Mouse (Mus musculus) kidney, postnatal 4 days (tissue): ENCODE measurements around the gene Fap.

ENCODE experiments used
- DNase-seq, 2 experiments: peaks; one replicate each; pipeline ENCODE4 v3.0.0; 2021; ENCODE audit warnings: mixed read lengths in 2 of 2

The Fap gene

DNA sequence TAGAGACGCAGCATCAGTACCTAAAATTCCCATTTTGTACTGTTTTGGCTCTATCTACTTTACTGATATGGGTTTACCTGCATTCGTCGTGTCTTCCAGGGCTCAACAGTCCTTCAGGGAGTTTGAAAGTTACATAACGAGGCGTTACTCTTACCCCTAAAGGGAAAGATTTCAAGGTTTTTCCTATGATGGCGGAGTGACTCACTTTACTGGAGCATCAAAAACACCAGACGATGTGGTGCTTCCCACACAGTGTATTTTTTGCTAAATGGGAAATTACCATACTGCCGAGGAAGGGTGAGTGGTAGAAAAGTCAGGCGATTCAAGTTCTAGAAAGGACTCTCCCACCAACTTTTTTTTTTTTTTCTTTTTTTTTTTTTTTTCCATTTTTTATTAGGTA, 47.5 kb downstream of the Fap start:
- DNase-seq, result no peak

- no peak for DNase-seq
Measured at GRCm38 (mm10) chr2:62517790-62518189, 56.1 kb downstream of the Fap start.

- no peak for DNase-seq
Measured at GRCm38 (mm10) chr2:62514477-62514876, 59.4 kb downstream of the Fap start.

GRCm38 (mm10) chr2:62513477-62513876, 60.4 kb downstream of the Fap start:
- DNase-seq, result no peak

GRCm38 (mm10) chr2:62507130-62507529, 66.7 kb downstream of the Fap start:
- DNase-seq, result no peak

- DNase-seq, result no peak
Measured at GRCm38 (mm10) chr2:62506441-62506840, 67.4 kb downstream of the Fap start.

DNA sequence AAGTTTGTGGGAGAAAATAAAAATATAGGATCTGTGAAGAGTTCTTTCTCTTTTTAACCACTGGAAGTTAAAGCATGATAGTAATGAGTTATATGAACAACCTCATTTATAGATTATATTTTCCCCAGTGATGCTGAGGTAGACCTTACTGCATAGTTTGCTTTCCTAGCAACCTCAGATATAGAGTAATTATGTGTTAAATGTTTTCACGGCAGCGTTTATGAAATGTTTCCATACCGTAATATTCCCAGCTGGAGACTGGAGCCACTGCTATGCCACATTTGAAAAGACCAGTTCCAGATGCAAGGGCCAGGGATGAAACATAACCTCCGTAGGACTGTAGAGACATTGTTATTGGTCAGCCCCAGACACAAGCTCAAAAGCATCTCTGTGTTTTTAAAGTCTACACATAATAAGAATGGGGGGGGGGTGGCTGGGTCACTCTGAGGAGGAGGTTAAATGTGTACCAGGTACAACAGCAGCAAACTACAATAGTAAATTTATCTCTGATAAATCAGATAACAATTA, 69.5 kb downstream of the Fap start:
- no peak for DNase-seq

- no peak for DNase-seq
Measured at GRCm38 (mm10) chr2:62503326-62503725, 70.5 kb downstream of the Fap start.

- no peak for DNase-seq
Measured at GRCm38 (mm10) chr2:62502516-62502915, 71.4 kb downstream of the Fap start.

GRCm38 (mm10) chr2:62498821-62499220, 75.1 kb downstream of the Fap start:
- DNase-seq, result no peak

- no peak for DNase-seq
Measured at GRCm38 (mm10) chr2:62498086-62498485, 75.8 kb downstream of the Fap start.

GRCm38 (mm10) chr2:62497333-62498002, 76.4 kb downstream of the Fap start:
- no peak for DNase-seq

DNA sequence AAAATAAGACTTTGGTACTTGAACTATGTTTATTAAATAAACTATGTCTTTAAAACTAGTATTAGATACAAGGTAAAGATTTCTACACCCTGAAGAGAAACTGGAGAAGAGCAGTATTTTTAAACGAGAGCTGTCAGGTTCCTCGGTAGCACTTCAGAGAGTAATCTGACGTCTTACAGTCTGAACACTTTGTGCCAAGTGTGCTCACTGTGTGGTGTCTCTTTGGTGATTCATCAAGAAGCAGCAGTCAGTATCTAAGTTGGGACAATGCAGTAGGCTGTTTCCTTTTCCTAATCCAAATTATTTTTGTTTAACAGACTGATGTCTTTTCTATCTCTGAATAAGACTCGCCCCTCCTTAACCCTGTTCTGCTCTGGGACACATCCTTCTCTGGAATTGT, 78.5 kb downstream of the Fap start:
- no peak for DNase-seq

DNA sequence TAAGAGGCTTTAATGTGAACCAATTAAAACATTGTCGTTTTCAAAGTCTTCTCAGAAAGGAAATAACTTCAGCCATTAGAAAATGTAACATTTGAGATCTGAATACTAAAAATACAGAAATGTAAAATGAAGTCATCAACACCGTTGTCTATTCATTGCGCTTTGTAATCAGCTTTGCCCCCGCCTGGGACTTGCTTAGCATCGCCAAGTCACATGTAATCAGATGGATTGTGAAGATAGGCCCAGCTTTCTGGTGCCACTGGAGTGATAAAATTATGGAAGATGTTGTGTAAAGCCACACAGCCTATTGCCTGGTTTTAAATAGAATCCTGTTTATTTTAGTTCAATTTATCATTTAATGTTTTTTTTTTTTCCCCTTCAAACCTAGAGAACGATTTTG, 84.0 kb downstream of the Fap start:
- no peak for DNase-seq

DNA sequence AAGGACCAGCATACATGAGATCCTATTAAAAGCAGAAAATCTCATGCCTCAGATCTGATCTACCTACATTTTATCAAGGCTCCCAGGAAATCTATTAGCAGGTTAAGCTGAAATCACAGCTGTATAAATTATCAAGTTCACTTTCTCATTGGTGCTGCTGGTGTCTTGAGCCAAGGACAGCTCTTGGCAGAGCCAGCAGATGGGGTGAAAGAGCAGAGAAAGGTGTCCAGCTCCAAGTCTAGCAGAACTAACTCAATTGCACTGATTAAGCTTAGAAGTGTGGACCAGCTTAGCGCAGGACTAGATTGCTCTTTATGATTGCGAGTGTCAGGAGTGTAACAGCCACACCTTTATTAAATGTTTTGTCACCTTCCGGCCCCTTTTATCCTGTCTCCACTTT, 89.0 kb downstream of the Fap start:
- peak; percentile 7 to 8 for DNase-seq

GRCm38 (mm10) chr2:62483550-62483949, 90.3 kb downstream of the Fap start, which contains the start of gene Gcg:
Gene Gcg (minus strand): TSS chr2:62483650.
- DNase-seq, result no peak

- DNase-seq, result no peak
Measured at GRCm38 (mm10) chr2:62480285-62481198, 93.3 kb downstream of the Fap start.

GRCm38 (mm10) chr2:62469551-62469950, 104.3 kb downstream of the Fap start:
- DNase-seq, result no peak

GRCm38 (mm10) chr2:62463287-62463686, 110.6 kb downstream of the Fap start:
- no peak for DNase-seq

- no peak for DNase-seq
Measured at GRCm38 (mm10) chr2:62462174-62462573, 111.7 kb downstream of the Fap start.

DNA sequence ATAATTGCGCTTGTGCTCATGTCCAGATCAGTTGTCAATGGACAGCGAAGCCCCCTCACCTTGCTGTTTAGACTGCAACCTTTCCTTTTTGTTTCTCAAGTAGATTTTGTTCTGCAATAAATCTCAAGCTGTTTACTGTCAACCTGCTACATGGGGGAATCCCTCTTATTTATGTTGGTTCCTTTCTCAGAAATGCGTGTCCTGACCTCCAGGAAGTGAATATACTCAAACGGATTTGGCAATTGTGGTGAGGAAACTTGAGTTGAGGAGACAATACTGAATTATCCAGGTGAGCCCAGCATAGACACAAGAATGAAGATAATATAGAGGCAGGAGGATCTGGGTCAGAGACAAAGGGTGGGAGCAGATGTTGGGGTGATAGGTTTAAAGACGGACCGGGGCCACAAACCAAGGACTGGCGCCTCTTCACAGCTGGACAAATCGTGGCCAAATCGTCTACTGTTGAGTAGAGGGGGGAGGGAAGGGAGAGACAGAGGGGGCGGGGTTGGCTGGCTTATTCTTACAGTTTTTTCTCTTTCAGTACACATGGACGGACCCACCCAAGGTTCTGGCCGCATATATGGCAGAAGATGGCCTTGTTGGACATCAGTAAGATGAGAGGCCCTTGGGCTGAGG, 112.9 kb downstream of the Fap start:
- DNase-seq, result no peak

DNA sequence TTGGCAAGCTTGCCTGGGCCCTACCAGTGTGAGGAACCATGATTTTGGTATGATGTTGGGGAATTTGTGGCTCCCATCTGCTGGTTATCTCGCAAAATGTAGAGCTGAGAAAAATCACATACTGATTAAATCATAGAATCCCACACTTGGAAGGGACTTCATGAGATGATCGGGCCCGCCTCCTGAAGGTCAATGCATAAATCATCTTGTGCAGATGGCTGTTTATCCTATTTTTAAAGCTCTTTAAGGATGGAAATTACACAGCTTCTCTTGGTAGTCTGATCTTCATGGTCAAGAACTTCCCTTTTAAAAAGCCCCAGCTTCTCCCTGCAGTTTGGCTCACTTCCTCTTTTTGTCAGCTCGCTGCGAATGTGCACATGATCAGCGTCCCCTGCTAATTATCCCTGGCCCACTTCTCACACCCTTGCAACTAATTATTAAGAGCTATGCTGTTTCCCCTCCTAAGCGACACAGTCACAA, 113.6 kb downstream of the Fap start:
- peak; percentile 18 to 32 for DNase-seq
